Mouse (Mus musculus): ENCODE measurements around the gene Mgea5. TPM values are rescaled to one million over a fixed set of nuclear protein-coding genes. Genes with fewer than 3 reads are reported as not detected.

The Mgea5 gene
- 175 and 192 TPM in 2 replicates for total RNA-seq (2014; fragmentation: Nextera tagmentation)
- 247 and 283 TPM in 2 replicates for total RNA-seq (2017)
- 66.4 and 74.3 TPM in 2 replicates for polyA plus RNA-seq (2012)

- DNase-seq (ENCODE audit: low spot score) (peak; percentile 92), ATAC-seq (ENCODE audit: extremely low read depth, insufficient number of reproducible peaks, low FRiP score, poor library complexity, severe bottlenecking) (peak; percentile 95)
- Histone ChIP-seq H3K36me3 (replicated peaks) (peaks cover 32% of the 10 kb centered on the region), H3K27me3 (ENCODE audit: insufficient read depth, low read length) (no peaks in the 10 kb centered on the region), H3K4me3 (ENCODE audit: low read depth, low read length) (peak within 1 kb of the TSS; percentile 97), H3K9me3 (replicated peaks) (no peaks in the 10 kb centered on the region), H3K4me1 (ENCODE audit: insufficient read depth, low read depth, low read length) (peaks cover 40% of the 10 kb centered on the region)
- TF ChIP-seq GATA2 (IDR thresholded peaks at IDR 0.05; ENCODE audit: borderline replicate concordance, low read depth, low read length) (no peak), CTCF (IDR thresholded peaks at IDR 0.05; ENCODE audit: low read depth, low read length) (no peak), GATA1 (IDR thresholded peaks at IDR 0.05; ENCODE audit: borderline replicate concordance, low read length) (no peak), POLR2AphosphoS5 (IDR thresholded peaks at IDR 0.05; ENCODE audit: insufficient replicate concordance, low read depth, low read length) (no peak; the same call in 1 of the 2 replicates), TAL1 (conservative IDR thresholded peaks at IDR 0.05; ENCODE audit: low read depth, low read length) (no peak)
These were observed at the start of gene Mgea5 for GRCm38 (mm10) chr19:45783181-45783932. Gene Mgea5 (minus strand): TSS chr19:45783837.

- DNase-seq (ENCODE audit: low spot score) (no peak), ATAC-seq (ENCODE audit: extremely low read depth, insufficient number of reproducible peaks, low FRiP score, poor library complexity, severe bottlenecking) (no peak)
- no peak overlapping the region for H3K4me3 ChIP-seq (ENCODE audit: low read depth, low read length)
- no peaks in the 10 kb centered on the region for H3K27me3 ChIP-seq (ENCODE audit: insufficient read depth, low read length)
- no peaks in the 10 kb centered on the region for H3K4me1 ChIP-seq (ENCODE audit: insufficient read depth, low read depth, low read length)
- H3K36me3 ChIP-seq (replicated peaks), result peaks cover 4% of the 10 kb centered on the region
- TF ChIP-seq POLR2AphosphoS5 (IDR thresholded peaks at IDR 0.05; ENCODE audit: insufficient replicate concordance, low read depth, low read length), result no peak
- TF ChIP-seq GATA1 (IDR thresholded peaks at IDR 0.05; ENCODE audit: borderline replicate concordance, low read length), result no peak
- TF ChIP-seq CTCF (IDR thresholded peaks at IDR 0.05; ENCODE audit: low read depth, low read length), result no peak
- no peak for TF ChIP-seq GATA2 (IDR thresholded peaks at IDR 0.05; ENCODE audit: borderline replicate concordance, low read depth, low read length)
- no peak for TF ChIP-seq TAL1 (conservative IDR thresholded peaks at IDR 0.05; ENCODE audit: low read depth, low read length)
- no peaks in the 10 kb centered on the region for H3K9me3 ChIP-seq (replicated peaks)
These were observed 47.0 kb upstream of the Mgea5 start for GRCm38 (mm10) chr19:45830679-45831078.

GRCm38 (mm10) chr19:45827736-45828135 lies 44.1 kb upstream of the Mgea5 start:
- H3K4me1 ChIP-seq (ENCODE audit: insufficient read depth, low read depth, low read length), result no peaks in the 10 kb centered on the region
- no peaks in the 10 kb centered on the region for H3K27me3 ChIP-seq (ENCODE audit: insufficient read depth, low read length)
- no peaks in the 10 kb centered on the region for H3K9me3 ChIP-seq (replicated peaks)
- TF ChIP-seq GATA1 (IDR thresholded peaks at IDR 0.05; ENCODE audit: borderline replicate concordance, low read length) (no peak), POLR2AphosphoS5 (IDR thresholded peaks at IDR 0.05; ENCODE audit: insufficient replicate concordance, low read depth, low read length) (no peak), GATA2 (IDR thresholded peaks at IDR 0.05; ENCODE audit: borderline replicate concordance, low read depth, low read length) (no peak), CTCF (IDR thresholded peaks at IDR 0.05; ENCODE audit: low read depth, low read length) (no peak), TAL1 (conservative IDR thresholded peaks at IDR 0.05; ENCODE audit: low read depth, low read length) (no peak)
- DNase-seq (ENCODE audit: low spot score) (no peak), ATAC-seq (ENCODE audit: extremely low read depth, insufficient number of reproducible peaks, low FRiP score, poor library complexity, severe bottlenecking) (no peak)
- no peaks in the 10 kb centered on the region for H3K36me3 ChIP-seq (replicated peaks)
- H3K4me3 ChIP-seq (ENCODE audit: low read depth, low read length), result no peak overlapping the region

GRCm38 (mm10) chr19:45827125-45827524 lies 43.5 kb upstream of the Mgea5 start:
- no peaks in the 10 kb centered on the region for H3K27me3 ChIP-seq (ENCODE audit: insufficient read depth, low read length)
- no peaks in the 10 kb centered on the region for H3K4me1 ChIP-seq (ENCODE audit: insufficient read depth, low read depth, low read length)
- H3K4me3 ChIP-seq (ENCODE audit: low read depth, low read length), result no peak overlapping the region
- DNase-seq (ENCODE audit: low spot score) (no peak), ATAC-seq (ENCODE audit: extremely low read depth, insufficient number of reproducible peaks, low FRiP score, poor library complexity, severe bottlenecking) (no peak)
- no peaks in the 10 kb centered on the region for H3K9me3 ChIP-seq (replicated peaks)
- H3K36me3 ChIP-seq (replicated peaks), result no peaks in the 10 kb centered on the region
- TF ChIP-seq CTCF (IDR thresholded peaks at IDR 0.05; ENCODE audit: low read depth, low read length) (no peak), GATA1 (IDR thresholded peaks at IDR 0.05; ENCODE audit: borderline replicate concordance, low read length) (no peak), POLR2AphosphoS5 (IDR thresholded peaks at IDR 0.05; ENCODE audit: insufficient replicate concordance, low read depth, low read length) (no peak), TAL1 (conservative IDR thresholded peaks at IDR 0.05; ENCODE audit: low read depth, low read length) (no peak), GATA2 (IDR thresholded peaks at IDR 0.05; ENCODE audit: borderline replicate concordance, low read depth, low read length) (no peak)

- no peak for DNase-seq (ENCODE audit: low spot score)
- no peak for ATAC-seq (ENCODE audit: extremely low read depth, insufficient number of reproducible peaks, low FRiP score, poor library complexity, severe bottlenecking)
- Histone ChIP-seq H3K36me3 (replicated peaks) (no peaks in the 10 kb centered on the region), H3K27me3 (ENCODE audit: insufficient read depth, low read length) (no peaks in the 10 kb centered on the region), H3K4me1 (ENCODE audit: insufficient read depth, low read depth, low read length) (no peaks in the 10 kb centered on the region), H3K4me3 (ENCODE audit: low read depth, low read length) (no peak overlapping the region), H3K9me3 (replicated peaks) (no peaks in the 10 kb centered on the region)
- TF ChIP-seq GATA1 (IDR thresholded peaks at IDR 0.05; ENCODE audit: borderline replicate concordance, low read length) (no peak), CTCF (IDR thresholded peaks at IDR 0.05; ENCODE audit: low read depth, low read length) (no peak), POLR2AphosphoS5 (IDR thresholded peaks at IDR 0.05; ENCODE audit: insufficient replicate concordance, low read depth, low read length) (no peak), GATA2 (IDR thresholded peaks at IDR 0.05; ENCODE audit: borderline replicate concordance, low read depth, low read length) (no peak), TAL1 (conservative IDR thresholded peaks at IDR 0.05; ENCODE audit: low read depth, low read length) (no peak)
These were observed 42.5 kb upstream of the Mgea5 start for GRCm38 (mm10) chr19:45826146-45826545.

GRCm38 (mm10) chr19:45821832-45822231 lies 38.2 kb upstream of the Mgea5 start:
- H3K4me1 ChIP-seq (ENCODE audit: insufficient read depth, low read depth, low read length), result no peaks in the 10 kb centered on the region
- H3K36me3 ChIP-seq (replicated peaks), result peaks cover 13% of the 10 kb centered on the region
- no peak overlapping the region for H3K4me3 ChIP-seq (ENCODE audit: low read depth, low read length)
- TF ChIP-seq GATA1 (IDR thresholded peaks at IDR 0.05; ENCODE audit: borderline replicate concordance, low read length) (no peak), CTCF (IDR thresholded peaks at IDR 0.05; ENCODE audit: low read depth, low read length) (no peak), GATA2 (IDR thresholded peaks at IDR 0.05; ENCODE audit: borderline replicate concordance, low read depth, low read length) (no peak), POLR2AphosphoS5 (IDR thresholded peaks at IDR 0.05; ENCODE audit: insufficient replicate concordance, low read depth, low read length) (no peak), TAL1 (conservative IDR thresholded peaks at IDR 0.05; ENCODE audit: low read depth, low read length) (no peak)
- no peaks in the 10 kb centered on the region for H3K27me3 ChIP-seq (ENCODE audit: insufficient read depth, low read length)
- no peaks in the 10 kb centered on the region for H3K9me3 ChIP-seq (replicated peaks)
- ATAC-seq (ENCODE audit: extremely low read depth, insufficient number of reproducible peaks, low FRiP score, poor library complexity, severe bottlenecking) (no peak), DNase-seq (ENCODE audit: low spot score) (no peak)

Data from G1E (cell line).